Mouse (Mus musculus): ENCODE measurements at regions not wholly inside any gene's neighbourhood (a gene's known extent, or its start where the extent isn't known, plus 50 kb on each side); places are given as distances from the start of the nearest gene placed in this dataset.

- no peak overlapping the region for H3K4me2 ChIP-seq (ENCODE audit: low read depth, low read length)
- 39% methylated on average over 4 of the region's 4 CpGs for WGBS
- DNase-seq (ENCODE audit: low spot score) = no peak
- no peaks in the 10 kb centered on the region for H3K36me3 ChIP-seq (ENCODE audit: control insufficient read depth, insufficient read depth, low read length)
- no peak overlapping the region for H3K4me3 ChIP-seq (ENCODE audit: low read depth, low read length)
- H3K4me1 ChIP-seq (ENCODE audit: control insufficient read depth, insufficient read depth, low read length) = no peaks in the 10 kb centered on the region
- ATAC-seq (ENCODE audit: low read depth) = no peak
- no peaks in the 10 kb centered on the region for H3K27me3 ChIP-seq (replicated peaks; ENCODE audit: control insufficient read depth, insufficient read depth, low read length)
- H3K9ac ChIP-seq (ENCODE audit: low read depth, low read length) = no peak overlapping the region
- H3K27ac ChIP-seq (replicated peaks; ENCODE audit: low read depth, low read length) = no peak overlapping the region
- no peaks in the 10 kb centered on the region for H3K9me3 ChIP-seq (ENCODE audit: control insufficient read depth, low read length)
These were observed 748.9 kb upstream of the Nudt12 start for GRCm38 (mm10) chr17:59762068-59762467.

GRCm38 (mm10) chr17:59760889-59761288 is 747.7 kb upstream of the Nudt12 start:
- ATAC-seq (ENCODE audit: low read depth) = no peak

GRCm38 (mm10) chr17:59746106-59746505 is 732.9 kb upstream of the Nudt12 start:
- Histone ChIP-seq H3K27me3 (replicated peaks; ENCODE audit: control insufficient read depth, insufficient read depth, low read length) (no peaks in the 10 kb centered on the region), H3K27ac (replicated peaks; ENCODE audit: low read depth, low read length) (no peak overlapping the region), H3K9ac (ENCODE audit: low read depth, low read length) (no peak overlapping the region), H3K9me3 (ENCODE audit: control insufficient read depth, low read length) (no peaks in the 10 kb centered on the region), H3K4me3 (ENCODE audit: low read depth, low read length) (no peak overlapping the region), H3K4me1 (ENCODE audit: control insufficient read depth, insufficient read depth, low read length) (no peaks in the 10 kb centered on the region), H3K36me3 (ENCODE audit: control insufficient read depth, insufficient read depth, low read length) (no peaks in the 10 kb centered on the region), H3K4me2 (ENCODE audit: low read depth, low read length) (no peak overlapping the region)
- DNase-seq (ENCODE audit: low spot score) = no peak
- ATAC-seq (ENCODE audit: low read depth) = no peak
- 59% methylated on average over 1 of the region's 1 CpGs for WGBS

More at GRCm38 (mm10) chr17:59760889-59761288, 747.7 kb upstream of the Nudt12 start:
- Histone ChIP-seq H3K4me2 (ENCODE audit: low read depth, low read length) (no peak overlapping the region), H3K4me1 (ENCODE audit: control insufficient read depth, insufficient read depth, low read length) (no peaks in the 10 kb centered on the region), H3K27me3 (replicated peaks; ENCODE audit: control insufficient read depth, insufficient read depth, low read length) (no peaks in the 10 kb centered on the region), H3K9ac (ENCODE audit: low read depth, low read length) (no peak overlapping the region), H3K9me3 (ENCODE audit: control insufficient read depth, low read length) (no peaks in the 10 kb centered on the region), H3K4me3 (ENCODE audit: low read depth, low read length) (no peak overlapping the region), H3K36me3 (ENCODE audit: control insufficient read depth, insufficient read depth, low read length) (no peaks in the 10 kb centered on the region), H3K27ac (replicated peaks; ENCODE audit: low read depth, low read length) (no peak overlapping the region)
- no peak for DNase-seq (ENCODE audit: low spot score)
- 68% methylated on average over 5 of the region's 5 CpGs for WGBS
